Mouse (Mus musculus) cerebellum, adult 9-11 months (tissue): ENCODE measurements around the gene Ttc3.
"Not testable (repeated sequence)": the region's sequence is repeated elsewhere in the genome, so short reads cannot be mapped to it uniquely, and the experiment has no call there.

ENCODE experiments used
- DNase-seq: peaks from one replicate; pipeline ENCODE4 v3.0.0; 2022

Ttc3 gene

GRCm38 (mm10) chr16:94370173-94370914 is at the start of gene Ttc3:
Ttc3 (plus strand) TSS chr16:94370618.
- peak; percentile 98 for DNase-seq

- DNase-seq, result no peak
Observed at GRCm38 (mm10) chr16:94323681-94324080, 46.7 kb upstream of the Ttc3 start.

- no peak for DNase-seq
Observed at GRCm38 (mm10) chr16:94326008-94326407, 44.4 kb upstream of the Ttc3 start.

- DNase-seq, result peak; percentile 26
Observed at GRCm38 (mm10) chr16:94327781-94328711, 42.4 kb upstream of the Ttc3 start, which contains the start of gene Ripply3. Ripply3 (plus strand) TSS chr16:94328420.

- DNase-seq, result no peak
Observed at GRCm38 (mm10) chr16:94328881-94329867, 41.2 kb upstream of the Ttc3 start.

- no peak for DNase-seq
Observed at GRCm38 (mm10) chr16:94330429-94330828, 40.0 kb upstream of the Ttc3 start.

- DNase-seq, result no peak
Observed at GRCm38 (mm10) chr16:94331233-94331885, 39.1 kb upstream of the Ttc3 start.

GRCm38 (mm10) chr16:94331886-94332252 is 38.5 kb upstream of the Ttc3 start:
- DNase-seq, result peak; percentile 56

- DNase-seq, result no peak
Observed at GRCm38 (mm10) chr16:94335656-94336055, 34.8 kb upstream of the Ttc3 start.

GRCm38 (mm10) chr16:94339164-94340160 is 31.0 kb upstream of the Ttc3 start:
- not testable (repeated sequence) for DNase-seq

GRCm38 (mm10) chr16:94345733-94346132 is 24.7 kb upstream of the Ttc3 start:
- no peak for DNase-seq

GRCm38 (mm10) chr16:94347080-94347731 is 23.2 kb upstream of the Ttc3 start:
- DNase-seq, result no peak

- no peak for DNase-seq
Observed at GRCm38 (mm10) chr16:94348779-94349178, 21.6 kb upstream of the Ttc3 start.

GRCm38 (mm10) chr16:94349588-94350286 is 20.7 kb upstream of the Ttc3 start:
- DNase-seq, result no peak

- DNase-seq, result no peak
Observed at GRCm38 (mm10) chr16:94350287-94350677, 20.1 kb upstream of the Ttc3 start.

GRCm38 (mm10) chr16:94354450-94354849 is 16.0 kb upstream of the Ttc3 start:
- DNase-seq, result no peak

- no peak for DNase-seq
Observed at GRCm38 (mm10) chr16:94356046-94356445, 14.4 kb upstream of the Ttc3 start.

GRCm38 (mm10) chr16:94356776-94357494 is 13.5 kb upstream of the Ttc3 start:
- DNase-seq, result no peak

- no peak for DNase-seq
Observed at GRCm38 (mm10) chr16:94358091-94358490, 12.3 kb upstream of the Ttc3 start.
